Mouse (Mus musculus) layer of hippocampus, adult 8-10 months (tissue): Measurements from ENCODE around the gene Rmnd1. TPM values are rescaled to one million over a fixed set of nuclear protein-coding genes. Genes with fewer than 3 reads are reported as not detected.

Source experiments
- DNase-seq, 2 experiments: peaks; one replicate each; pipeline ENCODE4 v3.0.0; 2022; ENCODE audit warnings: low spot score in 2 of 2
- total RNA-seq, 4 experiments: library from RNA; stranded (reverse); gene quantifications; 2 replicates each; pipeline ENCODE4 v1.2.4; 2022

Rmnd1 gene
- total RNA-seq, 4 experiments from 2014 or later = 32.4 to 45.3 (median 38.4) TPM

DNA sequence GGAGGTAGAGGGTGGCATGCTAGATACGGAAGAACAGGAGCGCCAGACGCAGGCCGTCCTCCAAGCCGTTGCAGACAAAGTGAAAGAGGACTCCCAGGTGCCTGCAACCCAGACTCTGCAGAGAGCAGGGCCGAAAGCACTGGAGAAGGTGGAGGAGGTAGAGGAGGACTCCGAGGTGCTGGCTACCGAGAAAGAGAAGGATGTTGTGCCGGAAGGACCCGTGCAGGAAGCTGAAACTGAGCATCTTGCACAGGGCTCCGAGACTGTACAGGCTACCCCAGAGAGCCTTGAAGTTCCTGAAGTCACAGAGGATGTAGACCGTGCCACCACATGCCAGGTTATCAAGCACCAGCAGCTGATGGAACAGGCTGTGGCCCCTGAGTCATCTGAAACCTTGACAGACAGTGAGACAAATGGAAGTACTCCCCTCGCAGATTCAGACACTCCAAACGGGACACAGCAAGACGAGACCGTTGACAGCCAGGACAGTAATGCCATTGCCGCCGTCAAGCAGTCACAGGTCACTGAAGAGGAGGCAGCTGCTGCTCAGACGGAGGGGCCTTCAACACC is 76.2 kb downstream of the Rmnd1 start:
- no peak for DNase-seq

DNA sequence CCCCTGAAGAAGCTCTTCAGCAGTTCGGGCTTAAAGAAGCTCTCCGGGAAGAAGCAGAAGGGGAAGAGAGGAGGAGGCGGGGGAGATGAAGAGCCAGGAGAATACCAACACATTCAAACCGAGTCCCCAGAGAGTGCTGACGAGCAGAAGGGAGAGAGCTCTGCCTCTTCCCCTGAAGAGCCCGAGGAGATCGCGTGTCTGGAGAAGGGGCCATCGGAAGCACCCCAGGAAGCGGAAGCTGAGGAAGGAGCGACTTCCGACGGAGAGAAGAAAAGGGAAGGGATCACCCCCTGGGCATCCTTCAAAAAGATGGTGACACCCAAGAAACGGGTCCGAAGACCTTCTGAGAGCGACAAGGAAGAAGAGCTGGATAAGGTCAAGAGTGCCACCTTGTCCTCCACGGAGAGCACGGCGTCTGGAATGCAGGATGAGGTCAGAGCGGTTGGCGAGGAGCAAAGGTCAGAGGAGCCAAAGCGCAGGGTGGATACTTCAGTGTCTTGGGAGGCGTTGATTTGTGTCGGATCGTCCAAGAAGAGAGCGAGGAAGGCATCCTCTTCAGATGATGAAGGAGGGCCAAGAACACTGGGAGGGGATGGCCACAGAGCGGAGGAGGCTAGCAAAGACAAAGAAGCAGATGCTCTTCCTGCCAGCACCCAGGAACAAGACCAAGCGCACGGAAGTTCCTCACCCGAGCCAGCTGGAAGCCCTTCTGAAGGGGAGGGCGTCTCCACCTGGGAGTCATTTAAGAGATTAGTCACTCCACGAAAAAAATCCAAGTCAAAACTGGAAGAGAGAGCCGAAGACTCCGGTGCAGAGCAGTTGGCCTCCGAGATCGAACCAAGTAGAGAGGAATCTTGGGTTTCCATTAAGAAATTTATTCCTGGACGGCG is 77.6 kb downstream of the Rmnd1 start:
- no peak for DNase-seq

Other genes with a start within 250 kb of the Rmnd1 start
- gene Akap12, start 166.0 kb downstream of the Rmnd1 start, total RNA-seq = 10 to 100 TPM; 13.7 to 17.5 (median 14.1) TPM
- 10 to 100 TPM; 11.9 to 14.7 (median 13.0) TPM for gene Zbtb2, start 44.3 kb downstream of the Rmnd1 start, total RNA-seq
- 10 to 100 TPM; 17.8 to 28.3 (median 22.7) TPM for gene Armt1, start 79 bp upstream of the Rmnd1 start, total RNA-seq
- gene Ccdc170, start 50.1 kb upstream of the Rmnd1 start, total RNA-seq = under 1 TPM; 0.59 to 0.94 (median 0.66) TPM
- gene Esr1, start 179.2 kb upstream of the Rmnd1 start, total RNA-seq = 1 to 10 TPM; 3.3 to 4.0 (median 3.6) TPM